32 mouse cellular contexts compared by ENCODE assay signal in genomic region chr5:38932382-38933079, GRCm38 (mm10). TPM values are rescaled to one million over a fixed set of nuclear protein-coding genes. Genes with fewer than 3 reads are reported as not detected.
DNase-seq lines count a peak whose midpoint lies in the region; ATAC-seq lines count a peak whose summit lies in the region.
"Had no signal": no experiment of that assay in that cellular context is flagged by ENCODE, and none has a peak within 500 bp of the region (broad histone marks: within the 10 kb centered on the region; RNA-seq: fewer than 3 reads in every experiment).

No protein-coding gene starts in this region.

- WGBS in kidney, embryonic 15.5 days = 40% methylated on average over 7 of the region's 7 CpGs
- 24% methylated on average over 7 of the region's 7 CpGs for WGBS in liver, embryonic 11.5 days

- H3K9ac ChIP-seq in kidney, embryonic 15.5 days = no peak overlapping the region
- H3K9ac ChIP-seq in liver, embryonic 11.5 days (ENCODE audit: low read depth, low read length) = no peak overlapping the region
- H3K9ac ChIP-seq: forebrain, postnatal 0 days; hindbrain, embryonic 13.5 days; limb, embryonic 12.5 days; liver, embryonic 12.5 days; liver, postnatal 0 days; midbrain, embryonic 15.5 days; neural tube, embryonic 15.5 days had no signal

- peak; percentile 8 for DNase-seq in kidney, adult 9 months
- DNase-seq in liver = peak; percentile 7
- no peak for DNase-seq in liver, embryonic 11.5 days (ENCODE audit: low spot score)
- DNase-seq in layer of hippocampus, postnatal 36 days = no peak
- DNase-seq: adrenal gland, adult 8-10 months; cerebellum, adult 11 months; cerebellum, adult 9-10 months; forebrain, postnatal 0 days; gastrocnemius, postnatal 14 days; layer of hippocampus, adult 9-11 months; liver, postnatal 0 days; lung, postnatal 36 days; retina, postnatal 1 day; right cerebral cortex, postnatal 14 days had no signal

- no peak for ATAC-seq in kidney, embryonic 15.5 days (replicated peaks; ENCODE audit: low FRiP score)
- ATAC-seq in liver, embryonic 11.5 days (replicated peaks; ENCODE audit: low FRiP score) = no peak
- ATAC-seq in granulocyte monocyte progenitor cell, adult 5-6 weeks (replicated peaks; ENCODE audit: poor library complexity, severe bottlenecking) = peak; percentile 58
- ATAC-seq in megakaryocyte-erythroid progenitor cell, adult 5-6 weeks (replicated peaks; ENCODE audit: low FRiP score, low TSS enrichment, poor library complexity, severe bottlenecking) = peak; percentile 47; the same call in 1 of the 2 replicates
- no peak for ATAC-seq in activated CD4-positive, CD25-positive, alpha-beta regulatory T cell, adult 4 months
- ATAC-seq: CD4-positive, CD25-positive, alpha-beta regulatory T cell, adult 4 months; forebrain, postnatal 0 days; intestine, embryonic 16.5 days; liver, embryonic 12.5 days; liver, postnatal 0 days; midbrain, embryonic 15.5 days had no signal

- H3K4me1 ChIP-seq in kidney, embryonic 15.5 days = no peaks in the 10 kb centered on the region
- no peaks in the 10 kb centered on the region for H3K4me1 ChIP-seq in liver, embryonic 11.5 days (replicated peaks; ENCODE audit: control insufficient read depth, insufficient read depth, low read length)
- H3K4me1 ChIP-seq: hindbrain, embryonic 13.5 days; limb, embryonic 12.5 days; liver, embryonic 12.5 days; midbrain, embryonic 10.5 days; midbrain, embryonic 15.5 days; neural tube, embryonic 15.5 days had no signal

- no peaks in the 10 kb centered on the region for H3K27me3 ChIP-seq in kidney, embryonic 15.5 days
- H3K27me3 ChIP-seq in liver, embryonic 11.5 days (replicated peaks; ENCODE audit: control insufficient read depth, insufficient read depth, low read length) = no peaks in the 10 kb centered on the region
- H3K27me3 ChIP-seq: hindbrain, embryonic 13.5 days; limb, embryonic 12.5 days; liver, embryonic 12.5 days; midbrain, embryonic 15.5 days; neural tube, embryonic 15.5 days had no signal

- H3K4me3 ChIP-seq in kidney, embryonic 15.5 days (replicated peaks) = no peak overlapping the region
- H3K4me3 ChIP-seq in liver, embryonic 11.5 days (ENCODE audit: low read depth, low read length) = no peak overlapping the region
- H3K4me3 ChIP-seq: erythroblast, embryonic 14.5 days; hindbrain, embryonic 13.5 days; limb, embryonic 12.5 days; liver, embryonic 12.5 days; midbrain, embryonic 10.5 days; midbrain, embryonic 15.5 days; neural tube, embryonic 15.5 days had no signal

- H3K36me3 ChIP-seq in kidney, embryonic 15.5 days = no peaks in the 10 kb centered on the region
- H3K36me3 ChIP-seq in liver, embryonic 11.5 days (ENCODE audit: control insufficient read depth, insufficient read depth, low read length) = no peaks in the 10 kb centered on the region
- H3K36me3 ChIP-seq: hindbrain, embryonic 13.5 days; limb, embryonic 12.5 days; liver, embryonic 12.5 days; midbrain, embryonic 10.5 days; midbrain, embryonic 15.5 days; neural tube, embryonic 15.5 days had no signal

- no peak overlapping the region for H3K27ac ChIP-seq in kidney, embryonic 15.5 days
- no peak overlapping the region for H3K27ac ChIP-seq in liver, embryonic 11.5 days (ENCODE audit: low read depth, low read length)
- H3K27ac ChIP-seq: hindbrain, embryonic 13.5 days; limb, embryonic 12.5 days; liver, embryonic 12.5 days; midbrain, embryonic 10.5 days; midbrain, embryonic 15.5 days; neural tube, embryonic 15.5 days had no signal

- no peaks in the 10 kb centered on the region for H3K9me3 ChIP-seq in kidney, embryonic 15.5 days (replicated peaks)
- no peaks in the 10 kb centered on the region for H3K9me3 ChIP-seq in liver, embryonic 11.5 days (ENCODE audit: control insufficient read depth, low read length)
- H3K9me3 ChIP-seq: hindbrain, embryonic 13.5 days; limb, embryonic 12.5 days; liver, embryonic 12.5 days; midbrain, embryonic 10.5 days; midbrain, embryonic 15.5 days; neural tube, embryonic 15.5 days had no signal

- H3K4me2 ChIP-seq in kidney, embryonic 15.5 days = no peak overlapping the region
- H3K4me2 ChIP-seq in liver, embryonic 11.5 days = no peak overlapping the region
- H3K4me2 ChIP-seq: heart, embryonic 11.5 days; hindbrain, embryonic 13.5 days; limb, embryonic 12.5 days; liver, embryonic 12.5 days; midbrain, embryonic 15.5 days; neural tube, embryonic 15.5 days had no signal

RNA-seq across cellular contexts. Expression of gene Clnk, which starts 55.9 kb away (rescaled TPM):
- polyA plus RNA-seq in kidney, embryonic 15.5 days (2015; fragmentation: Nextera tagmentation; extraction: Ambion mirVana) = not detected in 2 replicates
- 0.10 TPM in 1 of 2 replicates, not detected in the other for polyA plus RNA-seq in liver, embryonic 11.5 days (2014; fragmentation: Nextera tagmentation; extraction: Ambion mirVana)
- 0.80 and 0.98 TPM in 2 replicates for total RNA-seq in granulocyte monocyte progenitor cell, adult 5-6 weeks (2014; fragmentation: Nextera tagmentation)
- 0.22 and 0.41 TPM in 2 replicates for total RNA-seq in granulocyte monocyte progenitor cell, adult 5-6 weeks (2017)
- total RNA-seq in megakaryocyte-erythroid progenitor cell, adult 5-6 weeks (2014; fragmentation: Nextera tagmentation) = 1.3 TPM in 1 of 2 replicates, not detected in the other
- total RNA-seq in megakaryocyte-erythroid progenitor cell, adult 5-6 weeks (2017) = 0.99 and 2.1 TPM in 2 replicates
- not detected for polyA plus RNA-seq in activated CD4-positive, CD25-positive, alpha-beta regulatory T cell, adult 4 months (2017; shearing (Covaris generic))
- total RNA-seq in layer of hippocampus, postnatal 36 days (2021) = not detected
- total RNA-seq: adrenal gland, postnatal 4 days; gastrocnemius, postnatal 14 days; heart, postnatal 36 days; left cerebral cortex, adult 18-20 months had no signal
- polyA plus RNA-seq: CD4-positive, CD25-positive, alpha-beta regulatory T cell, adult 4 months; erythroblast, embryonic 14.5 days; heart, embryonic 11.5 days; limb, embryonic 12.5 days; liver, embryonic 12.5 days; lung, embryonic 16.5 days had no signal

Comparison
In these comparisons a context has a peak if more than half of its experiments do, and no peak if none do; other contexts are left out.
1. DNase-seq: peak in kidney, adult 9 months (single experiment) and liver (single experiment); none in liver, embryonic 11.5 days (single experiment) and layer of hippocampus, postnatal 36 days (0 of 2).
2. ATAC-seq: peak in granulocyte monocyte progenitor cell, adult 5-6 weeks (single experiment) and megakaryocyte-erythroid progenitor cell, adult 5-6 weeks (single experiment); none in kidney, embryonic 15.5 days (single experiment), liver, embryonic 11.5 days (single experiment) and activated CD4-positive, CD25-positive, alpha-beta regulatory T cell, adult 4 months (single experiment).